16 mouse cellular contexts compared by ENCODE assay signal in genomic region chr9:107435285-107435684, GRCm38 (mm10). TPM values are rescaled to one million over a fixed set of nuclear protein-coding genes. Genes with fewer than 3 reads are reported as not detected.
DNase-seq lines count a peak whose midpoint lies in the region; ATAC-seq lines count a peak whose summit lies in the region.
"Had no signal": no experiment of that assay in that cellular context is flagged by ENCODE, and none has a peak within 500 bp of the region (broad histone marks: within the 10 kb centered on the region; RNA-seq: fewer than 3 reads in every experiment).

No protein-coding gene starts in this region.

- 0 out of 2 replicates have a peak, but pooled peaks cover 4% of the 10 kb centered on the region for H3K27me3 ChIP-seq in heart, embryonic 10.5 days (ENCODE audit: insufficient read depth, poor library complexity, severe bottlenecking)
- no peaks in the 10 kb centered on the region for H3K27me3 ChIP-seq in embryonic facial prominence, embryonic 14.5 days (replicated peaks; ENCODE audit: control insufficient read depth, insufficient read depth, low read length)
- H3K27me3 ChIP-seq in hindbrain, embryonic 13.5 days, result no peaks in the 10 kb centered on the region
- H3K27me3 ChIP-seq in midbrain, embryonic 15.5 days (replicated peaks), result no peaks in the 10 kb centered on the region
- H3K27me3 ChIP-seq: embryonic facial prominence, embryonic 13.5 days had no signal

- WGBS in heart, embryonic 10.5 days, result 16% methylated on average over 6 of the region's 6 CpGs
- WGBS in embryonic facial prominence, embryonic 14.5 days, result 22% methylated on average over 6 of the region's 6 CpGs
- 16% methylated on average over 6 of the region's 6 CpGs for WGBS in hindbrain, embryonic 13.5 days
- WGBS in midbrain, embryonic 15.5 days, result 24% methylated on average over 6 of the region's 6 CpGs

- H3K27ac ChIP-seq in heart, embryonic 10.5 days, result peak overlapping the region; percentile 50
- no peak overlapping the region for H3K27ac ChIP-seq in embryonic facial prominence, embryonic 14.5 days (replicated peaks; ENCODE audit: low read depth, low read length)
- H3K27ac ChIP-seq in hindbrain, embryonic 13.5 days, result peak overlapping the region; percentile 86
- H3K27ac ChIP-seq in midbrain, embryonic 15.5 days, result peak overlapping the region; percentile 71
- H3K27ac ChIP-seq: embryonic facial prominence, embryonic 13.5 days; gastrocnemius, adult 2 months; kidney, postnatal 0 days; liver, embryonic 15.5 days had no signal

- no peak overlapping the region for H3K4me2 ChIP-seq in embryonic facial prominence, embryonic 14.5 days (ENCODE audit: low read depth, low read length)
- H3K4me2 ChIP-seq in hindbrain, embryonic 13.5 days, result no peak overlapping the region
- H3K4me2 ChIP-seq in midbrain, embryonic 15.5 days, result no peak overlapping the region
- H3K4me2 ChIP-seq: embryonic facial prominence, embryonic 13.5 days; liver, embryonic 15.5 days had no signal

- intact Hi-C loops in heart, postnatal 36 days (cut with DNase I), result no loop called here

- DNase-seq in heart, embryonic 10.5 days (ENCODE audit: low spot score), result no peak
- DNase-seq in heart, postnatal 36 days, result no peak
- DNase-seq in embryonic facial prominence, embryonic 14.5 days (ENCODE audit: low spot score), result peak; percentile 44
- no peak for DNase-seq in right cerebral cortex, postnatal 36 days (ENCODE audit: low spot score in 2 of 2)
- DNase-seq: adrenal gland, adult 2 months; B cell, adult 2 months; gastrocnemius, adult 2 months; thymus, adult 18-20 months had no signal

- H3K9me3 ChIP-seq in heart, embryonic 10.5 days, result no peaks in the 10 kb centered on the region
- H3K9me3 ChIP-seq in embryonic facial prominence, embryonic 14.5 days (ENCODE audit: control insufficient read depth, low read length), result no peaks in the 10 kb centered on the region
- no peaks in the 10 kb centered on the region for H3K9me3 ChIP-seq in hindbrain, embryonic 13.5 days
- no peaks in the 10 kb centered on the region for H3K9me3 ChIP-seq in midbrain, embryonic 15.5 days
- H3K9me3 ChIP-seq: embryonic facial prominence, embryonic 13.5 days; liver, embryonic 15.5 days had no signal

- no peak overlapping the region for H3K9ac ChIP-seq in embryonic facial prominence, embryonic 14.5 days (ENCODE audit: low read depth, low read length)
- H3K9ac ChIP-seq in hindbrain, embryonic 13.5 days, result peak overlapping the region; percentile 29
- no peak overlapping the region for H3K9ac ChIP-seq in midbrain, embryonic 15.5 days
- H3K9ac ChIP-seq: liver, embryonic 15.5 days had no signal

- ATAC-seq in embryonic facial prominence, embryonic 14.5 days (ENCODE audit: low read depth), result no peak
- peak; percentile 63 for ATAC-seq in hindbrain, embryonic 13.5 days (ENCODE audit: low FRiP score)
- ATAC-seq in midbrain, embryonic 15.5 days (replicated peaks), result 0 out of 2 replicates have a peak, but pooled peaks have one; percentile 61
- ATAC-seq in granulocyte monocyte progenitor cell, adult 5-6 weeks (replicated peaks; ENCODE audit: poor library complexity, severe bottlenecking), result no peak
- no peak for ATAC-seq in megakaryocyte-erythroid progenitor cell, adult 5-6 weeks (replicated peaks; ENCODE audit: low FRiP score, low TSS enrichment, poor library complexity, severe bottlenecking)

- no peak overlapping the region for H3K4me3 ChIP-seq in heart, embryonic 10.5 days
- no peak overlapping the region for H3K4me3 ChIP-seq in embryonic facial prominence, embryonic 14.5 days (ENCODE audit: low read depth, low read length)
- H3K4me3 ChIP-seq in hindbrain, embryonic 13.5 days, result no peak overlapping the region
- H3K4me3 ChIP-seq in midbrain, embryonic 15.5 days, result no peak overlapping the region
- H3K4me3 ChIP-seq: embryonic facial prominence, embryonic 13.5 days; gastrocnemius, adult 2 months; liver, embryonic 15.5 days had no signal

- peaks cover 78% of the 10 kb centered on the region for H3K4me1 ChIP-seq in heart, embryonic 10.5 days
- H3K4me1 ChIP-seq in embryonic facial prominence, embryonic 14.5 days (ENCODE audit: control insufficient read depth, insufficient read depth, low read length), result peaks cover 12% of the 10 kb centered on the region
- peaks cover 84% of the 10 kb centered on the region for H3K4me1 ChIP-seq in hindbrain, embryonic 13.5 days (replicated peaks)
- peaks cover 43% of the 10 kb centered on the region for H3K4me1 ChIP-seq in midbrain, embryonic 15.5 days
- H3K4me1 ChIP-seq: liver, embryonic 15.5 days had no signal

- no peaks in the 10 kb centered on the region for H3K36me3 ChIP-seq in heart, embryonic 10.5 days
- no peaks in the 10 kb centered on the region for H3K36me3 ChIP-seq in embryonic facial prominence, embryonic 14.5 days (ENCODE audit: control insufficient read depth, insufficient read depth, low read length)
- no peaks in the 10 kb centered on the region for H3K36me3 ChIP-seq in hindbrain, embryonic 13.5 days
- H3K36me3 ChIP-seq in midbrain, embryonic 15.5 days (replicated peaks), result no peaks in the 10 kb centered on the region
- H3K36me3 ChIP-seq: embryonic facial prominence, embryonic 13.5 days; liver, embryonic 15.5 days had no signal

RNA-seq across cellular contexts. Expression of gene Cacna2d2, which starts 35.9 kb away (rescaled TPM):
- polyA plus RNA-seq in heart, embryonic 10.5 days (2016; fragmentation: Nextera tagmentation; extraction: Ambion mirVana), result 6.8 TPM in 2 replicates
- 10 to 100 TPM; 10.5 to 13.3 TPM for total RNA-seq in heart, postnatal 36 days (2021)
- polyA plus RNA-seq in embryonic facial prominence, embryonic 14.5 days (2014; fragmentation: Nextera tagmentation; extraction: Ambion mirVana), result 0.88 and 0.93 TPM in 2 replicates
- polyA plus RNA-seq in hindbrain, embryonic 13.5 days (2015; fragmentation: Nextera tagmentation; extraction: Ambion mirVana), result 7.6 and 8.3 TPM in 2 replicates
- polyA plus RNA-seq in midbrain, embryonic 15.5 days (2015; fragmentation: Nextera tagmentation; extraction: Ambion mirVana), result 10.2 and 10.3 TPM in 2 replicates
- total RNA-seq in granulocyte monocyte progenitor cell, adult 5-6 weeks (2014; fragmentation: Nextera tagmentation), result 0.19 TPM in 1 of 2 replicates, not detected in the other
- total RNA-seq in granulocyte monocyte progenitor cell, adult 5-6 weeks (2017), result 0.09 and 0.10 TPM in 2 replicates
- total RNA-seq in megakaryocyte-erythroid progenitor cell, adult 5-6 weeks (2014; fragmentation: Nextera tagmentation), result 0.10 TPM in 1 of 2 replicates, not detected in the other
- total RNA-seq in megakaryocyte-erythroid progenitor cell, adult 5-6 weeks (2017), result not detected in 2 replicates
- total RNA-seq: MEL had no signal

Comparison
In these comparisons a context has a peak if more than half of its experiments do, and no peak if none do; other contexts are left out.
1. ATAC-seq: peak in hindbrain, embryonic 13.5 days (single experiment) and midbrain, embryonic 15.5 days (single experiment); none in embryonic facial prominence, embryonic 14.5 days (single experiment), granulocyte monocyte progenitor cell, adult 5-6 weeks (single experiment) and megakaryocyte-erythroid progenitor cell, adult 5-6 weeks (single experiment).